Mouse (Mus musculus) intestine, postnatal 0 days (tissue): ENCODE results near the gene Tcn2. TPM values are rescaled to one million over a fixed set of nuclear protein-coding genes. Genes with fewer than 3 reads are reported as not detected.
A peak's percentile ranks its signal among the peaks of the same experiment; 100 is the strongest.

ENCODE experiments used
- ATAC-seq: fragments of 200-750 bp; cut with Nextera tagmentation; 2 replicates; pipeline ENCODE4 v1.8.0; 2017; ENCODE audit warnings: mild to moderate bottlenecking, moderate TSS enrichment, moderate library complexity
- H3K27ac ChIP-seq: fragments of 300-500 bp; sonication (generic); 2 replicates; pipeline ENCODE4 v1.5.1; 2014; ENCODE audit warnings: mild to moderate bottlenecking, low read depth, low read length, moderate library complexity
- H3K27me3 ChIP-seq: fragments of 300-500 bp; sonication (generic); replicated peaks from 2 replicates; pipeline ENCODE4 v1.6.1; 2014; ENCODE audit warnings: low read length, mixed read lengths; ENCODE audit not compliant: control insufficient read depth, insufficient read depth
- H3K36me3 ChIP-seq: fragments of 300-500 bp; sonication (generic); 2 replicates; pipeline ENCODE4 v1.6.1; 2014; ENCODE audit warnings: mild to moderate bottlenecking, moderate library complexity; ENCODE audit not compliant: control insufficient read depth, insufficient read depth
- H3K4me1 ChIP-seq: fragments of 300-500 bp; sonication (generic); replicated peaks from 2 replicates; pipeline ENCODE4 v1.6.1; 2014; ENCODE audit warnings: antibody characterized with exemption, low read length, mixed read lengths; ENCODE audit not compliant: control insufficient read depth, insufficient read depth
- H3K4me2 ChIP-seq: fragments of 300-500 bp; sonication (generic); replicated peaks from 2 replicates; pipeline ENCODE4 v1.6.1; 2014; ENCODE audit warnings: low read depth, mild to moderate bottlenecking, moderate library complexity
- H3K4me3 ChIP-seq: fragments of 300-500 bp; sonication (generic); 2 replicates; pipeline ENCODE4 v1.5.1; 2014; ENCODE audit warnings: low read depth, low read length
- H3K9ac ChIP-seq: fragments of 300-500 bp; sonication (generic); 2 replicates; pipeline ENCODE4 v1.6.1; 2014; ENCODE audit warnings: mild to moderate bottlenecking, low read depth, low read length
- H3K9me3 ChIP-seq: fragments of 300-500 bp; sonication (generic); 2 replicates; pipeline ENCODE4 v1.6.1; 2016; ENCODE audit warnings: mixed run types; ENCODE audit not compliant: control insufficient read depth
- CTCF ChIP-seq: sonication (generic); IDR thresholded peaks from 2 replicates; pipeline ENCODE4 v1.5.1; 2016; ENCODE audit warnings: low read depth, mild to moderate bottlenecking, control low read depth, antibody characterized with exemption, moderate library complexity
- WGBS: fragments of 180-500 bp; shearing (Covaris S2); extraction: QIAGEN DNeasy Blood & Tissue Kit; methylation state at CpG from one replicate; pipeline ENCODE4 v1.1.7; 2014; 5-methylcytosine and 5-hydroxymethylcytosine counted together
- polyA plus RNA-seq: library from polyadenylated mRNA; unstranded; fragments of >200 nt; fragmentation: Nextera tagmentation; extraction: Ambion mirVana; gene quantifications from 2 replicates; pipeline ENCODE4 v1.2.1, GENCODE M21; 2015

Gene Tcn2
- polyA plus RNA-seq, 1 experiment from 2014 or later: 283 TPM

DNA sequence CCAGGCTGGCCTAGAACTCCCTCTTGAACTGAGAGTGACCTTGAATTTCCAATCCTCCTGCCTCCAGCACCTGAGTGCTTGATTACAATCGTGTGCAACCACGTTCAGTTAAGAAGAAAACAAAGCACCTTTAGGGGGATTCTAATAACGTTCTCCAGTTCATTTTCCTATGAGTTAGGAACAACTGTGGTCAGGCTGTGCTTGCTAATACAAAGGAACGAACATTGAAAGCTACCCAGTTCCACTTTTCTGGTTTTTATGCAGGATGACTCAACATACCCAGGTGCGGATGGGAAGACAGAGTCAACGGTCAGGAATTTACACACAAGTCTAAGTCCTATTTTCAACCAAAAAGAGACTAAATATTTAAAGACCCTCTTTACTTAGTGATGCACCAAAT lies 38.0 kb downstream of the Tcn2 start:
- Histone ChIP-seq H3K4me3 (no peak overlapping the region), H3K4me1 (no peaks in the 10 kb centered on the region), H3K27me3 (no peaks in the 10 kb centered on the region), H3K4me2 (peak overlapping the region; percentile 87; the same call in 1 of the 2 replicates), H3K9me3 (no peaks in the 10 kb centered on the region), H3K36me3 (peaks cover 7% of the 10 kb centered on the region; the same call in 1 of the 2 replicates), H3K27ac (no peak overlapping the region), H3K9ac (no peak overlapping the region)
- ATAC-seq: no peak
- 78% methylated on average over 6 of the region's 6 CpGs for WGBS
- no peak for TF ChIP-seq CTCF

DNA sequence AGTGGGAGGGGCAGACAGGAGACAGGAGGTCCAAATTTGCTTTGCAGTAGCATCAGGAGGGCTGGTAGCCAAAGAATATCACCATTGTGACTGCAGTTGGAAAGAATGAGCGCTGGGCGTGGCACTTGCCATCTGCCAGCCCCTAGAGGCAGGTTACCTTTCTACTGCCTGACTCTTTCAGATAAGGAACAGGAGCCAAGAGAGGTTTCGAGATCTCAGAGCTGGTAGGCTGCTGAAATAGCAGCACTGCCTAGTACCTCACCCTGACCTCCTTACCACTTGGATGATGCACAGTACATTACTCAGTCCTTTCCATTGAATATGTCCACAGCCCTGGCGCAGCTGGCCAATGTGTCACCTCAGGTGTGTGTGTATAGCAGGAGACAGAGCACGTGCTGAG lies 44.6 kb downstream of the Tcn2 start:
- Histone ChIP-seq H3K27me3 (peaks cover 5% of the 10 kb centered on the region; the same call in 1 of the 2 replicates), H3K27ac (no peak overlapping the region), H3K4me3 (no peak overlapping the region), H3K9ac (no peak overlapping the region), H3K4me2 (no peak overlapping the region), H3K36me3 (no peaks in the 10 kb centered on the region), H3K9me3 (no peaks in the 10 kb centered on the region), H3K4me1 (no peaks in the 10 kb centered on the region)
- ATAC-seq: no peak
- 64% methylated on average over 5 of the region's 5 CpGs for WGBS
- TF ChIP-seq CTCF: no peak

DNA sequence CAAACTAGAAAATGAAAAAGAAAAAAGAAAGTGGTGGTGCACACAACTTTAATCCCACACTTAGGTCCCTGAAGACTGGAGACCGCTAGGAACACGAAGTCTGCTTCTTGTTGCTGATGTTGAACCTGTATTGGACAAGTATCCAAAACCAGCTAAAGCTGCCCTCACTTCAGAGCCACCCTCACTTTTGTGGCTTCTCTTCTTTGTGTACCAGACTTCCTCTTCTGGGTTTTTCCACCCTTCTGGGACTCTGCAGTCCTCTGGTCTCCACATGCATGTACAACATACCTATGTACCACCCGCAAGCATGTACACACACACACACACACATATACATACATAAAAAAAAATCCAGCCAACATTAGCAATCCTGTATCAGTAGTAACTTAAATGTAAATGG lies 48.2 kb downstream of the Tcn2 start:
- Histone ChIP-seq H3K4me2 (no peak overlapping the region), H3K4me3 (no peak overlapping the region), H3K9me3 (no peaks in the 10 kb centered on the region), H3K9ac (no peak overlapping the region), H3K27ac (no peak overlapping the region), H3K36me3 (no peaks in the 10 kb centered on the region), H3K4me1 (no peaks in the 10 kb centered on the region), H3K27me3 (peaks cover 5% of the 10 kb centered on the region; the same call in 1 of the 2 replicates)
- WGBS: 88% methylated on average over 3 of the region's 3 CpGs
- no peak for ATAC-seq
- TF ChIP-seq CTCF: no peak

DNA sequence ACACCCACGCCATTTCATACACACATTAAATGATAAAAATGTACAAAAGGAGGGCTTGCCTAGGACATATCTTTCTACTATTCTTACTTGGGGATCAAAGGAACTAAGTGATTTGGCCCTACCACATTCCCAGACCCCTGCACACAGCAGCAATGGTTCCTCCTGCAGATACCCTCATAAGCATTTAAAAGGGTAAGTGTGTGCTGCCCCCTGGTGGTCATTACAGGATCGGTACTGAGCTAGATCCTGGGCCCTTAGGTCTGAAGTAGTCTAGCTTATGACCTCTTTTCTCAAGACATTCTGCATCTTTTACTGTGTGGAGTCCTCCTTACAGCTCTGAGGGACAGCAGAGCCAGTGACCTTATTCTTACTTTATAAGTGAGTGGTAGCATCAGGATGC lies 52.1 kb downstream of the Tcn2 start:
- Histone ChIP-seq H3K9ac (no peak overlapping the region), H3K4me1 (no peaks in the 10 kb centered on the region), H3K9me3 (no peaks in the 10 kb centered on the region), H3K27me3 (peaks cover 5% of the 10 kb centered on the region; the same call in 1 of the 2 replicates), H3K36me3 (no peaks in the 10 kb centered on the region), H3K4me2 (no peak overlapping the region), H3K4me3 (no peak overlapping the region), H3K27ac (no peak overlapping the region)
- ATAC-seq: no peak
- TF ChIP-seq CTCF: peak; percentile 91
- WGBS: 33% methylated on average over 2 of the region's 2 CpGs

DNA sequence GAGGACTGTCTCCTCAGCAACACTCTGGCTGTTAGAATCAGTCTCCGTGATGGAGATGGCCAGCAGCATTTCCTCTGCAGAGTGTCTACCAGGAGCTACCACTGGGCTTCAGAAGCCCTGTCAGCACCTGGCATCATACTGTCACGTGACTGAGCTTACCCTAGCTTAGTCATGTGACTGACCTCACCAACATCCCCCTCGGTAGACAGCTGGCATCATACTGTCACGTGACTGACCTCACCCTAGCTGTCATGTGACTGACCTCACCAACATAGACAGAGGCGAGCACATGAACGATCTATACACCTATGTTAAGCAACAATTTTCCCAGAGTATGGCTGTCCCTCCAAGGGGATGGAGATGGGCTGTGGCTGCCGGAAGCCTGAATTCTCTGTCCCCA lies 53.3 kb downstream of the Tcn2 start:
- 59% methylated on average over 7 of the region's 7 CpGs for WGBS
- no peak overlapping the region for H3K27ac ChIP-seq
- no peak overlapping the region for H3K4me2 ChIP-seq
- H3K27me3 ChIP-seq: peaks cover under 1% of the 10 kb centered on the region; the same call in 1 of the 2 replicates
- no peak for TF ChIP-seq CTCF
- no peak overlapping the region for H3K4me3 ChIP-seq
- ATAC-seq: peak; percentile 56
- H3K4me1 ChIP-seq: no peaks in the 10 kb centered on the region
- H3K9me3 ChIP-seq: no peaks in the 10 kb centered on the region
- H3K9ac ChIP-seq: no peak overlapping the region
- no peaks in the 10 kb centered on the region for H3K36me3 ChIP-seq

DNA sequence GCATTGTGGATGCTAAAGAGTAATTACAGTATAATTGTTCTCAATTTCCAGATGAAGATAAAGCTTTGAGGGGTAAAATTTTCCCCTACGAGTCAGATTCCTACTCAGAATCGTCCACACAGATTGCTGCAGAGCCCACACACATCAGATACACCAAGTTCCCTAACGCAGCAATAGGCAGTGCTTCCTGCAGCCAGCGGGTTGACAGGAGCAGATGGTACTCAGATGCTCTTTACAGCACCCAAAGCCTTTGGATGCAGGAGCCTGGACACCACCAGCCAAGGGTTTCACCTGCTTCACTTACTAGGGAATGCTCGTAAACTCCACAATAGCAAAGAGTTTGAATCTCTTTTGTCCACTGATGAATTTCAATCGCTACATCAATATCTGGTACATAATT lies 55.5 kb downstream of the Tcn2 start:
- ATAC-seq: no peak
- Histone ChIP-seq H3K9ac (no peak overlapping the region), H3K9me3 (no peaks in the 10 kb centered on the region), H3K36me3 (no peaks in the 10 kb centered on the region), H3K27me3 (no peaks in the 10 kb centered on the region), H3K4me3 (no peak overlapping the region), H3K27ac (no peak overlapping the region), H3K4me2 (no peak overlapping the region), H3K4me1 (no peaks in the 10 kb centered on the region)
- WGBS: 76% methylated on average over 6 of the region's 6 CpGs
- no peak for TF ChIP-seq CTCF

Other genes starting within 250 kb of the Tcn2 start
- 1.9 TPM in 2 replicates for gene Osbp2, start 68.3 kb downstream of the Tcn2 start, polyA plus RNA-seq
- gene 4921536K21Rik, start 37.1 kb downstream of the Tcn2 start, polyA plus RNA-seq: 0.09 and 0.20 TPM in 2 replicates
- 2.4 and 2.5 TPM in 2 replicates for gene Dusp18, start 36.9 kb downstream of the Tcn2 start, polyA plus RNA-seq
- 2.1 and 2.2 TPM in 2 replicates for gene Slc35e4, start 17.5 kb downstream of the Tcn2 start, polyA plus RNA-seq
- 27.6 and 31.8 TPM in 2 replicates for gene Pes1, start 31.8 kb upstream of the Tcn2 start, polyA plus RNA-seq
- gene 4930556J24Rik, start 44.6 kb upstream of the Tcn2 start, polyA plus RNA-seq: 0.13 and 0.16 TPM in 2 replicates
- 30.4 and 30.6 TPM in 2 replicates for gene Gal3st1, start 51.5 kb upstream of the Tcn2 start, polyA plus RNA-seq
- gene Sec14l4, start 99.3 kb upstream of the Tcn2 start, polyA plus RNA-seq: 0.05 and 0.13 TPM in 2 replicates
- not detected in 2 replicates for gene Sec14l3, start 132.7 kb upstream of the Tcn2 start, polyA plus RNA-seq
- gene Mtfp1, start 163.3 kb upstream of the Tcn2 start, polyA plus RNA-seq: 20.0 and 21.1 TPM in 2 replicates
- 7.6 and 8.4 TPM in 2 replicates for gene Sec14l2, start 191.3 kb upstream of the Tcn2 start, polyA plus RNA-seq
- gene Rnf215, start 203.0 kb upstream of the Tcn2 start, polyA plus RNA-seq: 15.5 and 15.6 TPM in 2 replicates
- gene Ccdc157, start 228.1 kb upstream of the Tcn2 start, polyA plus RNA-seq: 1.1 and 1.7 TPM in 2 replicates
- 15.7 and 16.5 TPM in 2 replicates for gene Sf3a1, start 228.2 kb upstream of the Tcn2 start, polyA plus RNA-seq